Mouse (Mus musculus) cerebral cortex, adult 2 months (tissue): ENCODE data around the gene Thumpd3.

Experiments used
- WGBS: fragments of 180-500 bp; shearing (Covaris S2); methylation state at CpG from one replicate; pipeline ENCODE4 v1.1.7; 2018; 5-methylcytosine and 5-hydroxymethylcytosine counted together

Gene Thumpd3

GRCm38 (mm10) chr6:113077569-113078030 lies 31.6 kb downstream of the Thumpd3 start:
- under 1% methylated on average over 28 of the region's 28 CpGs for WGBS

- WGBS, result under 1% methylated on average over 18 of the region's 18 CpGs
Measured at GRCm38 (mm10) chr6:113078031-113078721, 32.2 kb downstream of the Thumpd3 start.

GRCm38 (mm10) chr6:113079492-113079891 lies 33.5 kb downstream of the Thumpd3 start:
- WGBS, result 1% methylated on average over 3 of the region's 3 CpGs

GRCm38 (mm10) chr6:113082229-113082628 lies 36.2 kb downstream of the Thumpd3 start:
- WGBS, result 6% methylated on average over 6 of the region's 6 CpGs

- WGBS, result 13% methylated on average over 4 of the region's 4 CpGs
Measured at GRCm38 (mm10) chr6:113084590-113084989, 38.6 kb downstream of the Thumpd3 start.

- 51% methylated on average over 3 of the region's 3 CpGs for WGBS
Measured at GRCm38 (mm10) chr6:113093206-113093605, 47.2 kb downstream of the Thumpd3 start.

- 100% methylated on average over 1 of the region's 1 CpGs for WGBS
Measured at GRCm38 (mm10) chr6:113095547-113095946, 49.5 kb downstream of the Thumpd3 start.

GRCm38 (mm10) chr6:113097662-113098061 lies 51.6 kb downstream of the Thumpd3 start:
- WGBS, result 65% methylated on average over 5 of the region's 5 CpGs

GRCm38 (mm10) chr6:113099640-113100289 lies 53.7 kb downstream of the Thumpd3 start:
- 9% methylated on average over 5 of the region's 5 CpGs for WGBS

GRCm38 (mm10) chr6:113102541-113102940 lies 56.5 kb downstream of the Thumpd3 start:
- WGBS, result 81% methylated on average over 4 of the region's 4 CpGs

GRCm38 (mm10) chr6:113109378-113109777 lies 63.4 kb downstream of the Thumpd3 start:
- WGBS, result 85% methylated on average over 3 of the region's 3 CpGs

- 84% methylated on average over 7 of the region's 7 CpGs for WGBS
Measured at GRCm38 (mm10) chr6:113109956-113110355, 63.9 kb downstream of the Thumpd3 start.
